16 mouse cellular contexts compared by ENCODE assay signal in the genomic region with DNA sequence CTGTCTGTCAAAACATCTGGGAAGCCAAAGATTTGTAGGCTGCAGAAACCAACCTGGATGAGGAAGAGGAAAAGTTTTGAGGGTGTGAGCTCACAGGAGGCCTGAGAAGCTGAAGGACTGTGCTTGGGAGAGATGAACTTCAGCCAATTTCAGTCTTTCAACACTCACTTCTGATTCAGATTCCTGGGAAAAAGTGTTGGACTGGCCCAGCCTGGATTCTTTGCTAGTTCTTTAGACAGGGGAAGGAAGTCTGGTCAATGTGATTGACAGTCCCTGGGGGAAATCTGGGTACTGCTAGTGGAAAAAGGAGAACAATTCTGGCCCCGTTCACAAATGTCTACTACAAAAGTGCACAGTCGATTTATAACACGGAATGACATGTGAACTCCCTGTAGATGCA.
DNase-seq lines count a peak whose midpoint lies in the region; ATAC-seq lines count a peak whose summit lies in the region.
"Had no signal": no experiment of that assay in that cellular context is flagged by ENCODE, and none has a peak within 500 bp of the region (broad histone marks: within the 10 kb centered on the region; RNA-seq: fewer than 3 reads in every experiment).

No protein-coding gene starts in this region.

- WGBS in embryonic facial prominence, embryonic 14.5 days = 70% methylated on average over 3 of the region's 3 CpGs
- 77% methylated on average over 3 of the region's 3 CpGs for WGBS in embryonic facial prominence, embryonic 10.5 days
- WGBS in kidney, embryonic 16.5 days = 60% methylated on average over 3 of the region's 3 CpGs
- 86% methylated on average over 3 of the region's 3 CpGs for WGBS in hindbrain, embryonic 10.5 days
- WGBS in midbrain, embryonic 11.5 days = 97% methylated on average over 3 of the region's 3 CpGs

- H3K4me3 ChIP-seq in embryonic facial prominence, embryonic 14.5 days (ENCODE audit: low read depth, low read length) = no peak overlapping the region
- H3K4me3 ChIP-seq in embryonic facial prominence, embryonic 10.5 days = no peak overlapping the region
- no peak overlapping the region for H3K4me3 ChIP-seq in kidney, embryonic 16.5 days (ENCODE audit: low read length)
- H3K4me3 ChIP-seq in hindbrain, embryonic 10.5 days = no peak overlapping the region
- H3K4me3 ChIP-seq in midbrain, embryonic 11.5 days (ENCODE audit: low read depth, low read length) = no peak overlapping the region
- H3K4me3 ChIP-seq: embryonic facial prominence, embryonic 12.5 days; midbrain, embryonic 13.5 days; neural tube, embryonic 13.5 days had no signal

- H3K9me3 ChIP-seq in embryonic facial prominence, embryonic 14.5 days (ENCODE audit: control insufficient read depth, low read length) = no peaks in the 10 kb centered on the region
- H3K9me3 ChIP-seq in embryonic facial prominence, embryonic 10.5 days = no peaks in the 10 kb centered on the region
- H3K9me3 ChIP-seq in kidney, embryonic 16.5 days (ENCODE audit: low read length) = no peaks in the 10 kb centered on the region
- no peaks in the 10 kb centered on the region for H3K9me3 ChIP-seq in hindbrain, embryonic 10.5 days
- no peaks in the 10 kb centered on the region for H3K9me3 ChIP-seq in midbrain, embryonic 11.5 days (ENCODE audit: control insufficient read depth, low read length)
- H3K9me3 ChIP-seq: embryonic facial prominence, embryonic 12.5 days; midbrain, embryonic 13.5 days; neural tube, embryonic 13.5 days had no signal

- no peaks in the 10 kb centered on the region for H3K4me1 ChIP-seq in embryonic facial prominence, embryonic 14.5 days (ENCODE audit: control insufficient read depth, insufficient read depth, low read length)
- no peaks in the 10 kb centered on the region for H3K4me1 ChIP-seq in embryonic facial prominence, embryonic 10.5 days
- peaks cover 8% of the 10 kb centered on the region; the same call in 1 of the 2 replicates for H3K4me1 ChIP-seq in kidney, embryonic 16.5 days (ENCODE audit: insufficient read depth, low read length)
- no peaks in the 10 kb centered on the region for H3K4me1 ChIP-seq in hindbrain, embryonic 10.5 days (replicated peaks)
- no peaks in the 10 kb centered on the region for H3K4me1 ChIP-seq in midbrain, embryonic 11.5 days (ENCODE audit: control insufficient read depth, insufficient read depth, low read length)
- H3K4me1 ChIP-seq: embryonic facial prominence, embryonic 12.5 days had no signal

- H3K36me3 ChIP-seq in embryonic facial prominence, embryonic 14.5 days (ENCODE audit: control insufficient read depth, insufficient read depth, low read length) = peaks cover 22% of the 10 kb centered on the region
- H3K36me3 ChIP-seq in embryonic facial prominence, embryonic 10.5 days (replicated peaks) = peaks cover 53% of the 10 kb centered on the region
- peaks cover 10% of the 10 kb centered on the region; the same call in 1 of the 2 replicates for H3K36me3 ChIP-seq in kidney, embryonic 16.5 days (ENCODE audit: insufficient read depth, low read length)
- H3K36me3 ChIP-seq in hindbrain, embryonic 10.5 days = peaks cover 48% of the 10 kb centered on the region
- H3K36me3 ChIP-seq in midbrain, embryonic 11.5 days (ENCODE audit: control insufficient read depth, insufficient read depth, low read length) = 0 out of 2 replicates have a peak, but pooled peaks cover 2% of the 10 kb centered on the region

- no peaks in the 10 kb centered on the region for H3K27me3 ChIP-seq in embryonic facial prominence, embryonic 14.5 days (replicated peaks; ENCODE audit: control insufficient read depth, insufficient read depth, low read length)
- no peaks in the 10 kb centered on the region for H3K27me3 ChIP-seq in embryonic facial prominence, embryonic 10.5 days (replicated peaks; ENCODE audit: low read depth, poor library complexity, severe bottlenecking)
- H3K27me3 ChIP-seq in kidney, embryonic 16.5 days (ENCODE audit: insufficient read depth, low read length) = no peaks in the 10 kb centered on the region
- H3K27me3 ChIP-seq in hindbrain, embryonic 10.5 days (ENCODE audit: insufficient read depth, poor library complexity, severe bottlenecking) = no peaks in the 10 kb centered on the region
- H3K27me3 ChIP-seq in midbrain, embryonic 11.5 days (ENCODE audit: control insufficient read depth, insufficient read depth, low read length) = no peaks in the 10 kb centered on the region
- H3K27me3 ChIP-seq: embryonic facial prominence, embryonic 12.5 days; midbrain, embryonic 13.5 days; neural tube, embryonic 13.5 days had no signal

- ATAC-seq in embryonic facial prominence, embryonic 14.5 days (ENCODE audit: low read depth) = no peak
- no peak for ATAC-seq in kidney, embryonic 16.5 days (ENCODE audit: low FRiP score, low TSS enrichment)
- ATAC-seq in midbrain, embryonic 11.5 days (ENCODE audit: low FRiP score) = no peak
- ATAC-seq: forebrain, embryonic 16.5 days; intestine, postnatal 0 days; midbrain, embryonic 13.5 days had no signal

- H3K27ac ChIP-seq in embryonic facial prominence, embryonic 14.5 days (replicated peaks; ENCODE audit: low read depth, low read length) = no peak overlapping the region
- H3K27ac ChIP-seq in embryonic facial prominence, embryonic 10.5 days (replicated peaks) = no peak overlapping the region
- peak overlapping the region; percentile 39; the same call in 1 of the 2 replicates for H3K27ac ChIP-seq in kidney, embryonic 16.5 days (ENCODE audit: low read length)
- H3K27ac ChIP-seq in hindbrain, embryonic 10.5 days = no peak overlapping the region
- H3K27ac ChIP-seq in midbrain, embryonic 11.5 days (ENCODE audit: low read depth, low read length) = no peak overlapping the region
- H3K27ac ChIP-seq: embryonic facial prominence, embryonic 12.5 days; liver, embryonic 14.5 days; midbrain, embryonic 13.5 days; neural tube, embryonic 13.5 days had no signal

- no peak overlapping the region for H3K4me2 ChIP-seq in embryonic facial prominence, embryonic 14.5 days (ENCODE audit: low read depth, low read length)
- no peak overlapping the region for H3K4me2 ChIP-seq in kidney, embryonic 16.5 days (replicated peaks; ENCODE audit: low read depth, low read length)
- no peak overlapping the region for H3K4me2 ChIP-seq in midbrain, embryonic 11.5 days
- H3K4me2 ChIP-seq: embryonic facial prominence, embryonic 12.5 days; midbrain, embryonic 13.5 days; neural tube, embryonic 13.5 days had no signal

- no peak overlapping the region for H3K9ac ChIP-seq in embryonic facial prominence, embryonic 14.5 days (ENCODE audit: low read depth, low read length)
- no peak overlapping the region for H3K9ac ChIP-seq in kidney, embryonic 16.5 days (replicated peaks; ENCODE audit: low read length)
- no peak overlapping the region for H3K9ac ChIP-seq in midbrain, embryonic 11.5 days (ENCODE audit: low read length)
- H3K9ac ChIP-seq: embryonic facial prominence, embryonic 12.5 days; liver, embryonic 14.5 days; midbrain, embryonic 13.5 days; neural tube, embryonic 13.5 days had no signal

- peak; percentile 47 for DNase-seq in embryonic facial prominence, embryonic 14.5 days (ENCODE audit: low spot score)
- DNase-seq in embryonic facial prominence, embryonic 10.5 days (ENCODE audit: low spot score) = no peak
- peak; percentile 15 for DNase-seq in 3134 (ENCODE audit: extremely low read depth, insufficient read length, low spot score)
- peak; percentile 69 to 72 for DNase-seq in heart, adult 9 months (ENCODE audit: low spot score in 2 of 2)
- DNase-seq in hindbrain, embryonic 10.5 days (ENCODE audit: low spot score) = no peak
- no peak for DNase-seq in spleen, postnatal 10 days (ENCODE audit: low spot score in 2 of 2)
- DNase-seq in midbrain, embryonic 11.5 days (ENCODE audit: low spot score, missing footprints) = no peak
- DNase-seq: cerebellum, adult 8-10 months; right cerebral cortex, adult 18-20 months had no signal

Comparison
In these comparisons a context has a peak if more than half of its experiments do, and no peak if none do; other contexts are left out.
1. DNase-seq: peak in embryonic facial prominence, embryonic 14.5 days (single experiment), 3134 (single experiment) and heart, adult 9 months (2 of 2); none in embryonic facial prominence, embryonic 10.5 days (single experiment), hindbrain, embryonic 10.5 days (single experiment), spleen, postnatal 10 days (0 of 2) and midbrain, embryonic 11.5 days (single experiment).